Mouse (Mus musculus): ENCODE measurements around the gene Tmem25.

- TF ChIP-seq CTCF (conservative IDR thresholded peaks at IDR 0.05; ENCODE audit: insufficient read depth, insufficient read length, low read depth, low read length) (peak; percentile 71), POLR2A (IDR thresholded peaks at IDR 0.05; ENCODE audit: low read depth, low read length) (no peak)
These were observed 37.3 kb upstream of the Tmem25 start for GRCm38 (mm10) chr9:44836439-44836838.
